Mouse (Mus musculus): ENCODE data around the gene Tgif1. TPM values are rescaled to one million over a fixed set of nuclear protein-coding genes. Genes with fewer than 3 reads are reported as not detected.
A peak's percentile ranks its signal among the peaks of the same experiment; 100 is the strongest.

Tgif1 gene
- polyA plus RNA-seq, 1 experiment from 2014 or later = 16.4 TPM

DNA sequence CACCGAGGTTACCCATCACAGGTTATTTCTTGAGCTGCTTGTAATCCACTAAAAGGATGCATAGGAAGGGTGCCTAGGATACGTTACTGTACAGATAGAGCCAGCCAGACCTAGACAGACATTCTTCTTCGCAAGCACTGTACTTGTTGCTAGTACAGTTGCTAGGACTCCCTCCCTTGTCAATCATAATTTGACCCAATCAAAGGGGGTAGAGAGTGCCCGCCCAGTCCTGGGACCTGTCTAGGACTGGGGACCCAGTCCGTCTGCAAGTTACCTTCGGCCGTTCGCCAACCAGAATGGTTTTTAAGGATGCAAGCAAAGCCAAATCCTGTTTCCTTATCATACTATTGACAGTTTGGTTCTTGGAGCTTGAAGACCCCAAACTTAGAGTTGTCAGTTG lies 10.8 kb upstream of the Tgif1 start:
- 90% methylated on average over 8 of the region's 8 CpGs for WGBS (ENCODE audit: insufficient replicate concordance)
- no peaks in the 10 kb centered on the region for H3K27me3 ChIP-seq (ENCODE audit: insufficient read depth, low read length)
- no peak overlapping the region for H3K27ac ChIP-seq (ENCODE audit: low read depth)
- H3K4me2 ChIP-seq (ENCODE audit: low read depth, low read length) = no peak overlapping the region
- no peak overlapping the region for H3K9ac ChIP-seq (replicated peaks)
- TF ChIP-seq CTCF (IDR thresholded peaks at IDR 0.05; ENCODE audit: low read depth) = no peak
- no peak for TF ChIP-seq EP300 (IDR thresholded peaks at IDR 0.05; ENCODE audit: low read depth)
- no peaks in the 10 kb centered on the region for H3K4me1 ChIP-seq (ENCODE audit: insufficient read depth)
- H3K36me3 ChIP-seq (replicated peaks; ENCODE audit: insufficient read depth, low read length) = no peaks in the 10 kb centered on the region
- H3K9me3 ChIP-seq (ENCODE audit: low read length) = no peaks in the 10 kb centered on the region
- no peak for DNase-seq
- ATAC-seq = no peak
- no peak overlapping the region for H3K4me3 ChIP-seq (ENCODE audit: low read depth, low read length)

DNA sequence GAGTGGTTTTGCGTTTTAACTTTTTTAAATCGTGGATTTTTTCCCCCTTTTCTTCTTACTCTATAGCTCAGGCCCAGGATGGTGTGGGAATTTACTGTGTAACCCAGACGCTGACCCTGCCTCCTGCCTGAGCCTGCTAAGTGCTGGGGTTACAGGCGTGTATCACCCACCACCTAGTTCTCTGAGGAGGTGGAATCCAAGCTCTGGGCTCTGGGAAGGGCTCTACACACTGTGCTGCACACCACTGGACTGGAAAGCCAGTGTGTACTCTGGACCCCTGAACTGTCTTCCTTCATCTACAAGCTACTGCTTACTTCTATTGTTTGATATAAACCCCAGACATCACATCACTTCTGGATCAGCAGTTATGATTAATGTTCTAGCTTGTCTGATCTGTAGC lies 5.5 kb upstream of the Tgif1 start:
- peaks cover 4% of the 10 kb centered on the region; the same call in 1 of the 2 replicates for H3K4me1 ChIP-seq (ENCODE audit: insufficient read depth)
- no peak for TF ChIP-seq CTCF (IDR thresholded peaks at IDR 0.05; ENCODE audit: low read depth)
- TF ChIP-seq EP300 (IDR thresholded peaks at IDR 0.05; ENCODE audit: low read depth) = no peak
- 75% methylated on average over 4 of the region's 4 CpGs for WGBS (ENCODE audit: insufficient replicate concordance)
- ATAC-seq (no peak), DNase-seq (no peak)
- H3K27ac ChIP-seq (ENCODE audit: low read depth) = no peak overlapping the region
- no peak overlapping the region for H3K9ac ChIP-seq (replicated peaks)
- H3K4me3 ChIP-seq (ENCODE audit: low read depth, low read length) = no peak overlapping the region
- no peaks in the 10 kb centered on the region for H3K36me3 ChIP-seq (replicated peaks; ENCODE audit: insufficient read depth, low read length)
- H3K4me2 ChIP-seq (ENCODE audit: low read depth, low read length) = no peak overlapping the region
- H3K27me3 ChIP-seq (ENCODE audit: insufficient read depth, low read length) = no peaks in the 10 kb centered on the region
- H3K9me3 ChIP-seq (ENCODE audit: low read length) = no peaks in the 10 kb centered on the region

DNA sequence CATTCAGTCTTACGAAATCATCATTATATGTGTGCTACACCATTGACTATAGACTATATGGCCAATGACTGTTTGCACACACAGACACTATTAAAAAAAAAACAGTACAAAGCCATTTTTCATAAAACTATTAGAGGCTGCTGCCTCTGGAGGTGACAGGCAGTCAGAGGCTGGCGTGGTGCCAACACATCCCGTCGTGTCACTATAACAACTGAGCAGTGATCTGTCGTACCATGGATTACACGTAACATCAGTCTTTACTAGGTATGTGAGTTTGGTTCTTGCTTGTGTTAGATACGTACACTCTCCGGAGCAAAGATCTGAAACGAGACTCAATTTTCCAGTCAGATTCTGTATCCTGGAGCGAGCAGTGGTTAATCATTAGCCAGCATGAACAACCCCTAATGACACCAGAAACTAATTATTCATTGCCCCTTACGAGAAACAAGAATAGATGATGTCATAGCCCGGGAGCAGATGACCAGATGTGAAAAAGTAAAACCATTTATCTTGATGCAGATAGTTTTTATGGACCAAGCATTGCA lies 3.6 kb upstream of the Tgif1 start:
- no peak for TF ChIP-seq CTCF (IDR thresholded peaks at IDR 0.05; ENCODE audit: low read depth)
- TF ChIP-seq EP300 (IDR thresholded peaks at IDR 0.05; ENCODE audit: low read depth) = no peak
- no peak for ATAC-seq
- no peak overlapping the region for H3K4me3 ChIP-seq (ENCODE audit: low read depth, low read length)
- H3K9me3 ChIP-seq (ENCODE audit: low read length) = no peaks in the 10 kb centered on the region
- peak overlapping the region; percentile 15; the same call in 1 of the 2 replicates for H3K4me2 ChIP-seq (ENCODE audit: low read depth, low read length)
- peak; percentile 63 for DNase-seq
- H3K27me3 ChIP-seq (ENCODE audit: insufficient read depth, low read length) = no peaks in the 10 kb centered on the region
- H3K4me1 ChIP-seq (ENCODE audit: insufficient read depth) = peaks cover 4% of the 10 kb centered on the region; the same call in 1 of the 2 replicates
- H3K36me3 ChIP-seq (replicated peaks; ENCODE audit: insufficient read depth, low read length) = no peaks in the 10 kb centered on the region
- WGBS (ENCODE audit: insufficient replicate concordance) = 59% methylated on average over 12 of the region's 12 CpGs
- H3K9ac ChIP-seq (replicated peaks) = no peak overlapping the region; the same call in 1 of the 2 replicates
- H3K27ac ChIP-seq (ENCODE audit: low read depth) = no peak overlapping the region

DNA sequence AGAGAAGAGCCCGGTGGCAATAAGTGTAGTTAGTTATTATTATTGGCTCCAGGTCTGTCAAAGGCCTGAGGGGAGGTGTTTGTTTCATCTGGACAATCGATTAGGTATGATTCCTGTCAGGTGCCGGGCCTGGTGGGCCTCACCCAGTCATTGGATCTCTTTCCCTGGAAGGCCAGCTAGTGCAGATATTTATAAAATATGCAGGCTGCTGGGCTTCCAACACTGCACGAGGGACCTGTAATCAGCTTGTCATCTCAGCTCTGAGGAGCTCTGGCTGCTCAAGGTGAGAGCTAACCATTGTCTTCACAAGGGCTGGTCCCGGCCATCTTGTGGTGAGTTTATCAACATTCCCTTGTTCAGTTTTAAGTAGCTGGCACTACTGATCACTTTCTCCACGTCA lies 675 bp upstream of the Tgif1 start:
- Histone ChIP-seq H3K36me3 (replicated peaks; ENCODE audit: insufficient read depth, low read length) (no peaks in the 10 kb centered on the region), H3K4me1 (ENCODE audit: insufficient read depth) (peaks cover 4% of the 10 kb centered on the region; the same call in 1 of the 2 replicates), H3K4me2 (ENCODE audit: low read depth, low read length) (peak overlapping the region; percentile 89), H3K27me3 (ENCODE audit: insufficient read depth, low read length) (no peaks in the 10 kb centered on the region), H3K9me3 (ENCODE audit: low read length) (no peaks in the 10 kb centered on the region), H3K9ac (replicated peaks) (peak overlapping the region; percentile 77), H3K27ac (ENCODE audit: low read depth) (peak overlapping the region; percentile 97), H3K4me3 (ENCODE audit: low read depth, low read length) (peak overlapping the region; percentile 73)
- 31% methylated on average over 6 of the region's 6 CpGs for WGBS (ENCODE audit: insufficient replicate concordance)
- TF ChIP-seq CTCF (IDR thresholded peaks at IDR 0.05; ENCODE audit: low read depth) = no peak
- TF ChIP-seq EP300 (IDR thresholded peaks at IDR 0.05; ENCODE audit: low read depth) = no peak
- DNase-seq (peak; percentile 30), ATAC-seq (no peak)

DNA sequence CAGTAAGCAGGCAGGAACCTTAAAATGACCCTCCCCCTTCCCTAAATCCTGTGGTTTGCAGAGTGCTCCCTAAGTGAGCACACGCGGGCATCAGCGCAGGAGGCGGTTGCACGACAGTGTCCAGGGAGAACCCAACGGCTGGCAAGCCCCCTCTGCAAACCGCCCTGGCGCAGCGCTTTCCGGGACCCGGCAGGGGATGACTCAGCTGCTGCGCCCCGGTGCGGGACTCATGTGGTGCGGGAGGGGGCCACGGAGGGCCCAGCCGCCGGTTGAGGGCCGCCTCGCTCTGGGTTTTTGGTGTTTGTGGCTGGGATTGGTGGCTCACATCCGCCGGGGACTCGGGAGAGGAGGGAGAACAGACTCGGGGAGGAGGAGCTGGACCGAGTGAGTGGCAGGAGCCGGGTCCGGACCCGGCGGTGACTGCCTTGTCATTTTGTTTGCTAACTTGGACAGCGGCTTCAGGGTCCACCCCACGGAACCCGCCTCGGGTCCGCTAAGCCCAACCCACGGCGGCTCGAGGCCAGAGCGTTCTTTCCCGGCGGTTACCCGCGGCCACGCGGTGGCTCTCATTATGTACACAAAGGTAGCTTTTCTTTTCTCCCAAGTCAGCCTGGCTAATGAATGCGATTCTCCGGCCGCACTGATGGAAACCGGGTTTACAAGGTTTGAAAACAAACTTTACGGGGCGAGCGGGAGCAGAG lies 510 bp downstream of the Tgif1 start:
- TF ChIP-seq CTCF (IDR thresholded peaks at IDR 0.05; ENCODE audit: low read depth) = no peak; the same call in 1 of the 2 replicates
- Histone ChIP-seq H3K4me1 (ENCODE audit: insufficient read depth) (peaks cover 4% of the 10 kb centered on the region; the same call in 1 of the 2 replicates), H3K4me2 (ENCODE audit: low read depth, low read length) (peak overlapping the region; percentile 89), H3K9ac (replicated peaks) (peak overlapping the region; percentile 77), H3K9me3 (ENCODE audit: low read length) (no peaks in the 10 kb centered on the region), H3K4me3 (ENCODE audit: low read depth, low read length) (peak overlapping the region; percentile 73), H3K27me3 (ENCODE audit: insufficient read depth, low read length) (no peaks in the 10 kb centered on the region), H3K36me3 (replicated peaks; ENCODE audit: insufficient read depth, low read length) (no peaks in the 10 kb centered on the region), H3K27ac (ENCODE audit: low read depth) (peak overlapping the region; percentile 97)
- under 1% methylated on average over 51 of the region's 51 CpGs for WGBS (ENCODE audit: insufficient replicate concordance)
- DNase-seq (peak; percentile 83), ATAC-seq (peak; percentile 82)

DNA sequence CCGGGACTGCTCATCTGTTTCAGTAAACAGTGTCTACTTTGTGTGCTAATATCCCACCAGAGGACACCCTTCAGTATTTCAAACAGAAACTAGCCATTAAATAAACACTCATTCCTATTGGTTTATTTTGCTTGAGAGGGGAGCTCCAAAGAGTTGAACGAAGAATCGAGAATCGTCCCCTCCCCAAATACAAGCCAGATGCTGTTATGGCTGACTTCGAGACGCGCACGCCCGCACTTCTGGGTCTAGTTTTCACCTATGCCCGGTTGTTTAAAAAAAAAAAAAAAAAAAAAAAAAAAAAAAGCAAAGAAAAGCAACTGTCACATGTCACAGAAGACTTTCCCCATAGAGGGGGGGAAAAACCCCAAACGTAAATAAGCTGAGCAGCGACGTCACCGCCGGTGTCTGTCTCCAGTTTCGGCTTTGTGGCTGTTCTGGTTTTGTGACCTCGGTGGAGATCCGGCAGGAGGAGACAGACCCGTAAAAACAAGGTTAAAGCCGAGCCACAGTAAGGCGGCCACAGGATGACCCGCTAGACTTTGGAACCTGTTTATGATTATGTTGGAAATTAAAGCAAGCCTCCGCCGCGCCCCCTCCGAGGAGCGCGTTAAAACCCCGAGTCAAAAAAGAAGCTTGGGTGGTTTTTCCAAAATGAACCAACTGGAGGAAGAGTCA lies 1.2 kb downstream of the Tgif1 start:
- 0% methylated on average over 29 of the region's 29 CpGs for WGBS (ENCODE audit: insufficient replicate concordance)
- no peaks in the 10 kb centered on the region for H3K27me3 ChIP-seq (ENCODE audit: insufficient read depth, low read length)

More for the DNA sequence above, 1.2 kb downstream of the Tgif1 start:
- Histone ChIP-seq H3K4me2 (ENCODE audit: low read depth, low read length) (peak overlapping the region; percentile 89), H3K4me3 (ENCODE audit: low read depth, low read length) (peak overlapping the region; percentile 73), H3K36me3 (replicated peaks; ENCODE audit: insufficient read depth, low read length) (no peaks in the 10 kb centered on the region), H3K27ac (ENCODE audit: low read depth) (peak overlapping the region; percentile 97), H3K9me3 (ENCODE audit: low read length) (no peaks in the 10 kb centered on the region), H3K4me1 (ENCODE audit: insufficient read depth) (peaks cover 4% of the 10 kb centered on the region; the same call in 1 of the 2 replicates), H3K9ac (replicated peaks) (peak overlapping the region; percentile 77)
- DNase-seq = peak; percentile 69
- TF ChIP-seq CTCF (IDR thresholded peaks at IDR 0.05; ENCODE audit: low read depth) = no peak
- ATAC-seq = peak; percentile 14

Data from liver, postnatal 0 days (tissue).